Mouse (Mus musculus): ENCODE data around the gene AI837181. TPM values are rescaled to one million over a fixed set of nuclear protein-coding genes. Genes with fewer than 3 reads are reported as not detected.

AI837181 gene
- polyA plus RNA-seq, 1 experiment = 82.3 TPM

DNA sequence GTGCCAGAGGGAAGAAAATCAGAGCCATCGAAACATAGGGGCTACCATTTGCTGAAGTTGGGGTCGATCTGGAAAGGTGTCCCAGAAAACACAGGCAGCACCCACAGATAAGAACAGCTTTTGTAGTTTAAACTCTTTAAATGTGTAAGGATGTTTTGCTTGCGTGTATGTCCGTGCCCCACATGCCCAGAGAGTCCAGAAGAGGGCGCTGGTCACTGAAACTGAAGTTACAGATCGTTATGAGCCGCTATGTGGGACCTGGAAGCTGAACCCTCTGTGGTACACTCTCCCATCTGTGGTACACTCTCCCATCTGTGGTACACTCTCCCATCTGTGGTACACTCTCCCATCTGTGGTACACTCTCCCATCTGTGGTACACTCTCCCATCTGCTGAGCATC, 17.8 kb upstream of the AI837181 start:
- peak overlapping the region; percentile 70 for H3K4me3 ChIP-seq (ENCODE audit: control insufficient read depth, low read depth, low read length)
- peak overlapping the region; percentile 93 for H3K27ac ChIP-seq (ENCODE audit: control insufficient read depth, insufficient read depth, low read depth, low read length)
- no peaks in the 10 kb centered on the region for H3K27me3 ChIP-seq (ENCODE audit: control insufficient read depth, insufficient read depth, low read length)
- peaks cover 12% of the 10 kb centered on the region for H3K4me1 ChIP-seq (ENCODE audit: control insufficient read depth, insufficient read depth, low read length)
- peak; percentile 64; the same call in 1 of the 2 replicates for TF ChIP-seq CTCF (IDR thresholded peaks at IDR 0.05; ENCODE audit: control insufficient read depth, insufficient read depth, insufficient replicate concordance, low read depth, low read length)
- TF ChIP-seq POLR2A (IDR thresholded peaks at IDR 0.05; ENCODE audit: control insufficient read depth, low read depth, low read length) = no peak
- H3K36me3 ChIP-seq (ENCODE audit: control insufficient read depth, insufficient read depth, low read length) = no peaks in the 10 kb centered on the region

DNA sequence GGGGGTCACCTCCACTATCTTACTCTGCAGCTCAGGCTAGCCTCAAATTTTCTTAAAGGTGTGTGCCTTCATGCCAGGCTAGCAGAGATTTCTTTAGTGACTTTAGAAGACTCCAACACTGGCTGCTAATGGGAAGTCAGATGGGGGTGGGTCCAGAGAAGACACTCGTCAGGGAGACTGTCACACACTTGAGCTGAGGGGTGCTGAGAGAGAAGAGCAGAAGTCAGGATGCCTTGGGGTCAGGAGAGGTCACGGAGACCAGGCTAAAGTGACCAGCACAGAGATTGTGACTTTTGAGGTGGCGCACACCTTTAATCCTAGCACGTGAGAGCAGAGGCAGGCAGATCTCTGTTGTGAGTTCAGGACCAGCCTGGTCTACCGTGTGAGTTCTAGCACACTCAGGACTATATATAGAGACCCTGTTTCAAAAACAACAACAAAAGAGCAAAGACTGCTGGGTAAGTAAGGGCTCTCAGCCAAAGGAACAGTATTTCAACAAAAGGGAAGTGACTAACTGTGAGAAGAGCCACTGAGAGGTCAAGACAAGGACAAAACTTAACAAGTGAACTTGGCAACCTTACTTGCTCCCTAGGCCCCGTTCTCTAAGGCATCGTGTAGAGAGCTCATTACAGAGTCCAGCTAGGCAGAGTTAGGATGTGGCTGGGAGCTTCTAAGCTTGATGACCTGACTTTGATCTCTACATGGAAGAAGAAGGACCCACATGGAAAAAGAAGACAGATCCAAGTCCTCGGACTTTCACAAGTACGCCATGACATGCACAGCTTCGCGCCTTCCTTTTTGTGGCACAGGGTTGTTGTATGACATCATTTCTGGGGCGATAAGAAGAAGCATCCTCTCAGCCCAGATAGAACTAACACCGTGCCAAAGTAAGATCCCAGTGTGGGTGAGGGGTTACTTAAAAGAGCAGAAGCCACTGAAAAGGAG, 16.6 kb upstream of the AI837181 start:
- Histone ChIP-seq H3K27me3 (ENCODE audit: control insufficient read depth, insufficient read depth, low read length) (no peaks in the 10 kb centered on the region), H3K4me1 (ENCODE audit: control insufficient read depth, insufficient read depth, low read length) (peaks cover 7% of the 10 kb centered on the region), H3K27ac (ENCODE audit: control insufficient read depth, insufficient read depth, low read depth, low read length) (peak overlapping the region; percentile 23; the same call in 1 of the 2 replicates), H3K4me3 (ENCODE audit: control insufficient read depth, low read depth, low read length) (no peak overlapping the region), H3K36me3 (ENCODE audit: control insufficient read depth, insufficient read depth, low read length) (no peaks in the 10 kb centered on the region)
- TF ChIP-seq POLR2A (IDR thresholded peaks at IDR 0.05; ENCODE audit: control insufficient read depth, low read depth, low read length) (no peak), CTCF (IDR thresholded peaks at IDR 0.05; ENCODE audit: control insufficient read depth, insufficient read depth, insufficient replicate concordance, low read depth, low read length) (no peak)

DNA sequence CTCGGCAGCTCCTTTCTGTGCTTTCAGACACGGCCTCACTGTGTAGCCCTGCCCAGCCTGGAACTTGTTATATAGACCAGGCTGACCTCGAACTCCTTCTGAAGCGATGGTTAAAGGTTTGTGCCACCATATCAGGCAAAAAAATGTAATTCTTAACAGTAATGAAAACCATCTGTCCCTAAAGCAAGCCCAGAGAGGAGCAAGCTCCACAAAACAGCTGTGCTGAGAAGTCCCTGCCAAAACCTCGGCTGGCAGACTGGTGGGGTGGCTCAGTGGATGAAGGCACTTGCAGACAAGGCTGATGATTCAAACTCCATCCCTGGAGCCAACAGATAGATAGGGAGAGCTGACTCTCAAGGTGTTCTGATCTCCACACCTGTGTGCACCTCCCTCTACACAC, 15.9 kb upstream of the AI837181 start:
- no peak overlapping the region for H3K4me3 ChIP-seq (ENCODE audit: control insufficient read depth, low read depth, low read length)
- peaks cover 7% of the 10 kb centered on the region for H3K4me1 ChIP-seq (ENCODE audit: control insufficient read depth, insufficient read depth, low read length)
- TF ChIP-seq CTCF (IDR thresholded peaks at IDR 0.05; ENCODE audit: control insufficient read depth, insufficient read depth, insufficient replicate concordance, low read depth, low read length) = no peak
- no peak for TF ChIP-seq POLR2A (IDR thresholded peaks at IDR 0.05; ENCODE audit: control insufficient read depth, low read depth, low read length)
- H3K27me3 ChIP-seq (ENCODE audit: control insufficient read depth, insufficient read depth, low read length) = no peaks in the 10 kb centered on the region
- H3K36me3 ChIP-seq (ENCODE audit: control insufficient read depth, insufficient read depth, low read length) = no peaks in the 10 kb centered on the region
- peak overlapping the region; percentile 23; the same call in 1 of the 2 replicates for H3K27ac ChIP-seq (ENCODE audit: control insufficient read depth, insufficient read depth, low read depth, low read length)

DNA sequence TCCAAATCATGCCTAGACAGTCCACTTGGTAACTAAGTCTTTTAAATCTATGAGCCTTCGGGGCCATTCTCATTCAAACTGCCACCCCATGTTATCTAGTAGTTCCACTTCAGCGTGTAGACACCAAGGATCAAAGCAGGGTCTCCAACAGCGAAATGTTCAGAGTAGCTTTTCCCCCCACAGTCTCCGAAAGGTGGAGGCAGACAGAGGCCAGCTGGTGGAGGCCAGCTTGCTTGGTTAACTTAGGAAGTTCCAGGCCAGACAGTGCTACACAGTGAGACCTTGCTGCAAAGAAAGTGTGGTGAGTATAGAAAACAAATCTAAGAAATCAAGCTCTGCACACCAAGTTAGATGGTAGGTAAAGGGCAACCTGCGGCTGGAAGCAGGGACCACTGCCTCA, 14.3 kb upstream of the AI837181 start:
- Histone ChIP-seq H3K27ac (ENCODE audit: control insufficient read depth, insufficient read depth, low read depth, low read length) (no peak overlapping the region), H3K36me3 (ENCODE audit: control insufficient read depth, insufficient read depth, low read length) (no peaks in the 10 kb centered on the region), H3K4me1 (ENCODE audit: control insufficient read depth, insufficient read depth, low read length) (peaks cover 11% of the 10 kb centered on the region), H3K4me3 (ENCODE audit: control insufficient read depth, low read depth, low read length) (no peak overlapping the region), H3K27me3 (ENCODE audit: control insufficient read depth, insufficient read depth, low read length) (no peaks in the 10 kb centered on the region)
- TF ChIP-seq CTCF (IDR thresholded peaks at IDR 0.05; ENCODE audit: control insufficient read depth, insufficient read depth, insufficient replicate concordance, low read depth, low read length) (no peak), POLR2A (IDR thresholded peaks at IDR 0.05; ENCODE audit: control insufficient read depth, low read depth, low read length) (no peak)

DNA sequence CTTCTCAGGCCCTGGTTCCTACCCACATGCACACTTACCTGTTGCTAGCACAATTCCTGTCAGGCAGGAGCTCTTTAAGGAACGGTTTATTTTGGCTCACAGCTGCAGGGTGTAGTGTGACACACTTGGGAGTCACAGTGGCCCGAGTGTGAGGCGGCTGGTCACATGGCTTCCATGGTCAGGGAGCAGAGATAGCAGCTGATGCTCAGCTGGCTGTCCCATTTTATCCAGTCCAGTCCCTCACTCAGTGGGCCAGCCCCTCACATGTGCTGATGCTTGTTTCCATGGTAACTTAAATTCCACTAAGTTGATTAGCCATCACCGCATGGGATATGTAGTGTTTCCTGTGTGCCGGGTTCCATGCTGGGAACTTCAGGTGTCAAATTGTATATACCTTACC, 13.0 kb upstream of the AI837181 start:
- Histone ChIP-seq H3K27me3 (ENCODE audit: control insufficient read depth, insufficient read depth, low read length) (no peaks in the 10 kb centered on the region), H3K4me1 (ENCODE audit: control insufficient read depth, insufficient read depth, low read length) (peaks cover 9% of the 10 kb centered on the region), H3K27ac (ENCODE audit: control insufficient read depth, insufficient read depth, low read depth, low read length) (no peak overlapping the region), H3K36me3 (ENCODE audit: control insufficient read depth, insufficient read depth, low read length) (no peaks in the 10 kb centered on the region), H3K4me3 (ENCODE audit: control insufficient read depth, low read depth, low read length) (no peak overlapping the region)
- TF ChIP-seq POLR2A (IDR thresholded peaks at IDR 0.05; ENCODE audit: control insufficient read depth, low read depth, low read length) = no peak
- no peak for TF ChIP-seq CTCF (IDR thresholded peaks at IDR 0.05; ENCODE audit: control insufficient read depth, insufficient read depth, insufficient replicate concordance, low read depth, low read length)

DNA sequence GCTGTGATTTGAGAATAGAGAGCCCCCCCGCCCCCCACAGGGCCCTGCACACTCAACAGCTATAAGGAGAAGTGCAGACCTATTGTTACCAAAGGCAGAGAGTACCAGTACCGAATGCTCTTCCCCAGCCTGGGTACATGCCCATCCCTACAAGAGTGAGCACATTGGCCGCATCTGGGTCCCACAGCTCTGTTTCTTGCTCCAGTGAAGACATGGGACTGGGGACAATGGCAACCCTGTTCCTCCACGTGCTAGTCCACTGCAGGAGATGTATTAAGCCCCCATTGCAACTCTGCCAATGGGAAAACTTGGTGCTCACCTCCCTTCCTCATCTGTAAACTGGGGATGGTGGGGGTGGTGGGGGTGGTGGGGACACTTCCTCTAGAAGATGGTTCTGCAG, 11.1 kb upstream of the AI837181 start:
- Histone ChIP-seq H3K36me3 (ENCODE audit: control insufficient read depth, insufficient read depth, low read length) (no peaks in the 10 kb centered on the region), H3K27ac (ENCODE audit: control insufficient read depth, insufficient read depth, low read depth, low read length) (no peak overlapping the region), H3K27me3 (ENCODE audit: control insufficient read depth, insufficient read depth, low read length) (no peaks in the 10 kb centered on the region), H3K4me1 (ENCODE audit: control insufficient read depth, insufficient read depth, low read length) (peaks cover 9% of the 10 kb centered on the region), H3K4me3 (ENCODE audit: control insufficient read depth, low read depth, low read length) (no peak overlapping the region)
- TF ChIP-seq CTCF (IDR thresholded peaks at IDR 0.05; ENCODE audit: control insufficient read depth, insufficient read depth, insufficient replicate concordance, low read depth, low read length) (no peak), POLR2A (IDR thresholded peaks at IDR 0.05; ENCODE audit: control insufficient read depth, low read depth, low read length) (no peak)

DNA sequence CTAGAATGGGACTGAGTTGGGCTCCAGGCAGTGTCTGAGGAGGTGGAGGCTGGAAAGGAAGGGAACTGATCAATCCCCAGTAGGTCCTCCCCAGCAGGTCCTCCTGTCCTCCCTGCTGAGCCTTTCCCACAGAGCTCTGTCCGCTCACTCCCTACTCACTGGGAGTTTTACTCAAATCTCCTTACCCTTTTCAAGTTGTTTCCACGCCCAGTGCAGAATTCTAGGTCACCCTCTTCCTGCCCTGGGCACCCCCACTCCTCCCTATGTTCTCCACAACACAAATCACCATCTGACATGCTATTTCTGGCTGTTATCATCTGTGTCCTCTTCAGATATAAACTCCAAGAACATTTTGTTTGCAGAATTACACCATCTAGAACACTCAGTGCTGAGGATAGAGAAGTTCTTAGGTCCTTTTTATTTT, 10.4 kb upstream of the AI837181 start:
- no peak overlapping the region for H3K4me3 ChIP-seq (ENCODE audit: control insufficient read depth, low read depth, low read length)
- TF ChIP-seq POLR2A (IDR thresholded peaks at IDR 0.05; ENCODE audit: control insufficient read depth, low read depth, low read length) = peak; percentile 46; the same call in 1 of the 2 replicates
- no peak for TF ChIP-seq CTCF (IDR thresholded peaks at IDR 0.05; ENCODE audit: control insufficient read depth, insufficient read depth, insufficient replicate concordance, low read depth, low read length)
- peaks cover 5% of the 10 kb centered on the region for H3K4me1 ChIP-seq (ENCODE audit: control insufficient read depth, insufficient read depth, low read length)
- H3K27ac ChIP-seq (ENCODE audit: control insufficient read depth, insufficient read depth, low read depth, low read length) = peak overlapping the region; percentile 76
- H3K27me3 ChIP-seq (ENCODE audit: control insufficient read depth, insufficient read depth, low read length) = no peaks in the 10 kb centered on the region
- no peaks in the 10 kb centered on the region for H3K36me3 ChIP-seq (ENCODE audit: control insufficient read depth, insufficient read depth, low read length)

All from testis, adult 2 months (tissue).